Mouse (Mus musculus) intestine, postnatal 0 days (tissue): ENCODE measurements around the gene Dync1i1. TPM values are rescaled to one million over a fixed set of nuclear protein-coding genes. Genes with fewer than 3 reads are reported as not detected.

Experiments used
- ATAC-seq: fragments of 200-750 bp; cut with Nextera tagmentation; 2 replicates; pipeline ENCODE4 v1.8.0; 2017; ENCODE audit warnings: mild to moderate bottlenecking, moderate TSS enrichment, moderate library complexity
- H3K27ac ChIP-seq: fragments of 300-500 bp; sonication (generic); 2 replicates; pipeline ENCODE4 v1.5.1; 2014; ENCODE audit warnings: mild to moderate bottlenecking, low read depth, low read length, moderate library complexity
- H3K27me3 ChIP-seq: fragments of 300-500 bp; sonication (generic); replicated peaks from 2 replicates; pipeline ENCODE4 v1.6.1; 2014; ENCODE audit warnings: low read length, mixed read lengths; ENCODE audit not compliant: control insufficient read depth, insufficient read depth
- H3K36me3 ChIP-seq: fragments of 300-500 bp; sonication (generic); 2 replicates; pipeline ENCODE4 v1.6.1; 2014; ENCODE audit warnings: mild to moderate bottlenecking, moderate library complexity; ENCODE audit not compliant: control insufficient read depth, insufficient read depth
- H3K4me1 ChIP-seq: fragments of 300-500 bp; sonication (generic); replicated peaks from 2 replicates; pipeline ENCODE4 v1.6.1; 2014; ENCODE audit warnings: antibody characterized with exemption, low read length, mixed read lengths; ENCODE audit not compliant: control insufficient read depth, insufficient read depth
- H3K4me2 ChIP-seq: fragments of 300-500 bp; sonication (generic); replicated peaks from 2 replicates; pipeline ENCODE4 v1.6.1; 2014; ENCODE audit warnings: low read depth, mild to moderate bottlenecking, moderate library complexity
- H3K4me3 ChIP-seq: fragments of 300-500 bp; sonication (generic); 2 replicates; pipeline ENCODE4 v1.5.1; 2014; ENCODE audit warnings: low read depth, low read length
- H3K9ac ChIP-seq: fragments of 300-500 bp; sonication (generic); 2 replicates; pipeline ENCODE4 v1.6.1; 2014; ENCODE audit warnings: mild to moderate bottlenecking, low read depth, low read length
- H3K9me3 ChIP-seq: fragments of 300-500 bp; sonication (generic); 2 replicates; pipeline ENCODE4 v1.6.1; 2016; ENCODE audit warnings: mixed run types; ENCODE audit not compliant: control insufficient read depth
- CTCF ChIP-seq: sonication (generic); IDR thresholded peaks from 2 replicates; pipeline ENCODE4 v1.5.1; 2016; ENCODE audit warnings: low read depth, mild to moderate bottlenecking, control low read depth, antibody characterized with exemption, moderate library complexity
- WGBS: fragments of 180-500 bp; shearing (Covaris S2); extraction: QIAGEN DNeasy Blood & Tissue Kit; methylation state at CpG from one replicate; pipeline ENCODE4 v1.1.7; 2014; 5-methylcytosine and 5-hydroxymethylcytosine counted together
- polyA plus RNA-seq: library from polyadenylated mRNA; unstranded; fragments of >200 nt; fragmentation: Nextera tagmentation; extraction: Ambion mirVana; gene quantifications from 2 replicates; pipeline ENCODE4 v1.2.1, GENCODE M21; 2015

The Dync1i1 gene
- polyA plus RNA-seq, 1 experiment from 2014 or later: 0.53 TPM

DNA sequence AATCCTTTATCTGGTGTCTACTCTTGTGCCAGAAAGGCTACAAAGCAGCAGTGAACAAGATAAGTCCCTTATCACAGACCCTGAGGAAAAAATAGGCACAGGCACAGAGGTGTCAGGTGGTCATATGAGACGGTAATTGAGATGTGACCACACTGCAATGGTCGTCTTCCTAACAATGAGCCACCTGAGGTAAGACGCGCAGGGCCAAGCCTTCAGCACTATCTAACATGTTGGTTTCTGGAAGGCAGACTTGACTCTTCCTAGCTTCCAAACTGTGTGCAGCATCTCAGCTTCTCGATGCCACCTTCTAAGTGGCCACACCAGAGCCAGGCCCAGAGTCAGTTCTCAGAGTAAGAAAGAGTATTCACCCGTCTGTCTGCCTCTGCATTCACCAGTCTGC, 341.8 kb downstream of the Dync1i1 start:
- ATAC-seq: no peak
- Histone ChIP-seq H3K27me3 (no peaks in the 10 kb centered on the region), H3K27ac (no peak overlapping the region), H3K4me1 (no peaks in the 10 kb centered on the region), H3K4me3 (no peak overlapping the region), H3K36me3 (no peaks in the 10 kb centered on the region), H3K9me3 (no peaks in the 10 kb centered on the region), H3K4me2 (no peak overlapping the region), H3K9ac (no peak overlapping the region)
- WGBS: 87% methylated on average over 6 of the region's 6 CpGs
- no peak for TF ChIP-seq CTCF

DNA sequence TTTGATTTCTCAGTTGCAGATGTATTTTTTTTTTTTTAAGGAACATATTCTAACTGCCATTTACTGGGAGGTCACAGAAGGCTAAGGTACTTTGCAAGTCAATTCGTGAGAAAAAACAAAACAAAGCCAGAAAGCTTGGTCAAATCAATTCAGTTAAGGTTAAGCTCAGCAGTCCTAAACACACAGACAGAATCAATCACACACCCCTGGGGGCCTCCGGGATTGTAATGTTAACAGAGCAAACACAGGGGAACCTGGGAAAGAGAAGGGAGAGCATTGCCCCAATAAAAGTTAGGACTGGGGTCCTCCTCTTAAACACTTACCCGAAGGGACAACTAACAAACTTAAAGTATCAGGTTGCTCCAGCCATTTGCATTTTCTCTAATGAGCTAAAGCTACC, 344.6 kb downstream of the Dync1i1 start:
- Histone ChIP-seq H3K36me3 (no peaks in the 10 kb centered on the region), H3K4me3 (no peak overlapping the region), H3K27me3 (no peaks in the 10 kb centered on the region), H3K4me2 (no peak overlapping the region), H3K9me3 (no peaks in the 10 kb centered on the region), H3K4me1 (no peaks in the 10 kb centered on the region), H3K27ac (no peak overlapping the region), H3K9ac (no peak overlapping the region)
- WGBS: 10% methylated on average over 3 of the region's 3 CpGs
- TF ChIP-seq CTCF: no peak
- ATAC-seq: no peak

DNA sequence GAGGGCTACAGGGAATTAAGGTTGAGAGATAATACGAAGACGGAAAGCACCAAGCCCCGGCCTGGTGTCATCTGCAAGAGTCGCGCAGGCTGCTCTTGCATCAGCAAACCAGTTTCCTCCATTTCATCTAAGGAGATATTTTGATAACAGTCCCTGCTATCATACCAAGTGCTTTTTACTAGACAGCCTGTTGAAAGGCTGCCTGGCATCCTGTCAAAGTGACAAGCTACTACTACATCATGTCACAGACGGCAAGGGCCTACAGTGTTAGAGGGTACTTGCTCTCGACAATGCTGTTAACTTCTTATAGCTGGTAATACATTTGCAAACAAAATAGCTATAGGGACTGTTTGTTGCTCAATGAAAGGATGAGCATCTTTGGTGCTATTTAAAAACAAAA, 345.6 kb downstream of the Dync1i1 start:
- Histone ChIP-seq H3K9me3 (no peaks in the 10 kb centered on the region), H3K27ac (no peak overlapping the region), H3K27me3 (no peaks in the 10 kb centered on the region), H3K4me2 (no peak overlapping the region), H3K4me1 (no peaks in the 10 kb centered on the region), H3K36me3 (no peaks in the 10 kb centered on the region), H3K9ac (no peak overlapping the region), H3K4me3 (no peak overlapping the region)
- WGBS: 83% methylated on average over 7 of the region's 7 CpGs
- no peak for TF ChIP-seq CTCF
- no peak for ATAC-seq

DNA sequence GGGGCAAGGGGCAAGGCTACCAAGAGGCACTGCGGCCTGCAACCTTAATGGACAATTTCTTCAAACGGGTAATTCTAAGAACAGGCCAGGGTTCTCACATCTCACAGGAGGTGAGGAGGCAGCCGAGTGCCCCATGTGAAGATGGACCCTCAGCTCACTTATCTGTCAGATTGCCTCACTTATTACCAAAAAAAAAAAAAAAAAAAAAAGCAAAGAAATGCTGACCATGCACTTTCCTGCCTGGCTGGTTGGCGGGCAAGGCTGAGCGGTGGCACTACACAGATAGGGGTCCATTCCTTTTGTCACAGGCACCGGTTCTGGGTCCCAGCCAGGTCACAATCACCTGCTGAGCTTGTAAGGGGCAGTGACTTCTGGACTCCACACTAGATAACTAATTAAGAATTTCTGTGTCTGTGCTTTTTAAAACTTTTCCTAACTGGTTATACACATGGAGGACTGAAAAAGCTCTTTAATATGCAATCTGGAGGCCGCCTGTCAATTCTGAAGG, 350.6 kb downstream of the Dync1i1 start:
- WGBS: 94% methylated on average over 7 of the region's 7 CpGs
- no peaks in the 10 kb centered on the region for H3K27me3 ChIP-seq
- no peak overlapping the region for H3K4me2 ChIP-seq
- no peak overlapping the region for H3K27ac ChIP-seq
- TF ChIP-seq CTCF: no peak
- no peaks in the 10 kb centered on the region for H3K4me1 ChIP-seq
- H3K4me3 ChIP-seq: no peak overlapping the region
- no peaks in the 10 kb centered on the region for H3K9me3 ChIP-seq
- H3K9ac ChIP-seq: no peak overlapping the region
- no peak for ATAC-seq
- H3K36me3 ChIP-seq: no peaks in the 10 kb centered on the region

DNA sequence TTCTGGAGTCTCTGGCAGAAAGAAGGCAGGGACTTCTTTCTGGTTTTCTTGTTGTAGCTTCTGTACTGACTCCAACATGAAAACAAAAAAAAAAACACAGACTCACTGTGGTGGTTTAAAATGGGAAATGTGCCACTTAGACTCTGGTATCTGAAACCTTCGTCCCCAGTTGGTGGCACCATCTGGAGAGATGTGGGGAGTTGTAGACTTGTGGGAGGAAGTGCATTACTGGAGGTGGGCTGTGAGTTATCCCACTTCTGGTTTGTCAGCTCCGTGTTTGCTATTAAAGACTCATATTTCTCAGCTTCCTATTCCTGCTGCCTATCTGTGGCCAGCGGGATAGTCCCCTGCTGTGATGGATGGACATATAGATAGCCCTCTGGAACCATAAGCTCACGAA, 351.8 kb downstream of the Dync1i1 start:
- WGBS: 84% methylated on average over 4 of the region's 4 CpGs
- Histone ChIP-seq H3K27me3 (no peaks in the 10 kb centered on the region), H3K9ac (no peak overlapping the region), H3K4me2 (no peak overlapping the region), H3K9me3 (no peaks in the 10 kb centered on the region), H3K27ac (no peak overlapping the region), H3K4me1 (no peaks in the 10 kb centered on the region), H3K36me3 (no peaks in the 10 kb centered on the region), H3K4me3 (no peak overlapping the region)
- no peak for TF ChIP-seq CTCF
- ATAC-seq: no peak

Other genes starting within 250 kb of the Dync1i1 start
- 12.6 and 23.4 TPM in 2 replicates for gene Pdk4, start 229.3 kb upstream of the Dync1i1 start, polyA plus RNA-seq